In the genomic region with DNA sequence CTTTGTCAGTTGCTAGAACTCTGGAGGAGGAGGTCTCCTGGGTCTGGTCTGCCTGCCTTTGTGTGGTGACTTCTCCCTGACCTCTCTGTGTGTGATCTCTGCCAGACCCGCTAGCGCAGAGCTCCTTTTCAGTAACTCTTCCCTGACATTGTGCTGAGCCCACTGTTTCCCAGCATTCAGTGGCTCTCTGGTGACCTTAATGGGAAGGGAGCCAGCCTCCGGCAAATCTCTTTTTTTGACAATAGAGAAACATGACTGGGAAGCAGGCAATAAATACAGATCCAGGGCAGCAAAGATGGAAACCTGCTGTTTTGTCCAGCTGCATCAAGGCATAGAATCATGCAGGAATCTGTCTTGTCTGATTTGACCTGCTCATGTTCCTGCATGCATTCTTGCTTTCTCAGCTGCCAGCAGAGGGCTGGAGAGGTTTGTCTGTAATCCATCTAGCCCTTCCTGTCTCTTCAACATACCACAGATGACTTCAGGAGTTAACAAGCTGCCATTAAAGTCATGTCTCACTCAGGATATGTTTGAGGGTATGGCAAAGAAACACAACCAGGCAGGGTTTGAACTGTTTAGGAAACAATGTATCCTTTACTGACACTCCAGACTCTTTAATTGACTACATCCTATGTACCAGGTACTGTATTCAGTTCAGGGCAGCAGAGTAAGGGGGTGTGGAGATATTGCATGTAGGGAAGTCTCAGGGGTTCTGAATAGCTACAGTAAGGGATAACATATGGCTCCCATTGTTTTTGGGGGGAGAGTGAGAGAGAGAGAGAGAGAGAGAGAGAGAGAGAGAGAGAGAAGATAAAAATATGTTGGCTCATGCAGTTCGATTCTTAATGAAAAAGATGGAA, we compare ENCODE assay signal across 9 mouse cellular contexts.
DNase-seq lines count a peak whose midpoint lies in the region; ATAC-seq and TF ChIP-seq lines count a peak whose summit lies in the region.
"Had no signal": no experiment of that assay in that cellular context is flagged by ENCODE, and none has a peak within 500 bp of the region (broad histone marks: within the 10 kb centered on the region; RNA-seq: fewer than 3 reads in every experiment).

No protein-coding gene starts in this region.

- H3K9me3 ChIP-seq in forebrain, postnatal 0 days (ENCODE audit: low read length): no peaks in the 10 kb centered on the region
- H3K9me3 ChIP-seq in hindbrain, embryonic 15.5 days: no peaks in the 10 kb centered on the region
- H3K9me3 ChIP-seq in lung, embryonic 15.5 days: no peaks in the 10 kb centered on the region
- no peaks in the 10 kb centered on the region for H3K9me3 ChIP-seq in stomach, embryonic 14.5 days (ENCODE audit: control insufficient read depth, low read depth, low read length)

- H3K4me2 ChIP-seq in forebrain, postnatal 0 days (ENCODE audit: low read depth): no peak overlapping the region
- H3K4me2 ChIP-seq in hindbrain, embryonic 15.5 days: no peak overlapping the region
- H3K4me2 ChIP-seq in lung, embryonic 15.5 days: no peak overlapping the region
- no peak overlapping the region; the same call in 1 of the 2 replicates for H3K4me2 ChIP-seq in stomach, embryonic 14.5 days (replicated peaks; ENCODE audit: low read depth, low read length)

- H3K4me1 ChIP-seq in forebrain, postnatal 0 days (ENCODE audit: insufficient read depth): no peaks in the 10 kb centered on the region
- peaks cover 27% of the 10 kb centered on the region for H3K4me1 ChIP-seq in hindbrain, embryonic 15.5 days (replicated peaks)
- peaks cover 35% of the 10 kb centered on the region for H3K4me1 ChIP-seq in lung, embryonic 15.5 days
- H3K4me1 ChIP-seq in stomach, embryonic 14.5 days (ENCODE audit: control insufficient read depth, insufficient read depth, low read length): peaks cover 25% of the 10 kb centered on the region; the same call in 1 of the 2 replicates

- H3K27me3 ChIP-seq in forebrain, postnatal 0 days (ENCODE audit: insufficient read depth, low read length): no peaks in the 10 kb centered on the region
- H3K27me3 ChIP-seq in hindbrain, embryonic 15.5 days: no peaks in the 10 kb centered on the region
- H3K27me3 ChIP-seq in lung, embryonic 15.5 days: no peaks in the 10 kb centered on the region
- H3K27me3 ChIP-seq in stomach, embryonic 14.5 days (ENCODE audit: control insufficient read depth, insufficient read depth, low read length): no peaks in the 10 kb centered on the region

- peak; percentile 59 for TF ChIP-seq CTCF in forebrain, postnatal 0 days (IDR thresholded peaks at IDR 0.05; ENCODE audit: low read depth)

- 16% methylated on average over 4 of the region's 4 CpGs for WGBS in forebrain, postnatal 0 days
- WGBS in hindbrain, embryonic 15.5 days: 5% methylated on average over 4 of the region's 4 CpGs
- WGBS in lung, embryonic 15.5 days: 12% methylated on average over 4 of the region's 4 CpGs
- WGBS in stomach, embryonic 14.5 days: 12% methylated on average over 4 of the region's 4 CpGs

- H3K9ac ChIP-seq in forebrain, postnatal 0 days: no peak overlapping the region
- H3K9ac ChIP-seq in hindbrain, embryonic 15.5 days: no peak overlapping the region
- H3K9ac ChIP-seq in lung, embryonic 15.5 days: no peak overlapping the region
- H3K9ac ChIP-seq in stomach, embryonic 14.5 days (replicated peaks; ENCODE audit: low read depth, low read length): no peak overlapping the region

- peak; percentile 40 for DNase-seq in thymus, postnatal 14 days
- no peak for DNase-seq in thymus, postnatal 36 days
- no peak for DNase-seq in forebrain, postnatal 0 days
- DNase-seq in layer of hippocampus, adult 18-20 months (ENCODE audit: low spot score in 2 of 2): no peak

- no peak overlapping the region for H3K27ac ChIP-seq in forebrain, postnatal 0 days (ENCODE audit: low read depth, low read length)
- peak overlapping the region; percentile 47 for H3K27ac ChIP-seq in hindbrain, embryonic 15.5 days (replicated peaks)
- H3K27ac ChIP-seq in lung, embryonic 15.5 days: peak overlapping the region; percentile 87
- peak overlapping the region; percentile 83 for H3K27ac ChIP-seq in stomach, embryonic 14.5 days (ENCODE audit: low read length)
- H3K27ac ChIP-seq: macrophage had no signal

- H3K36me3 ChIP-seq in forebrain, postnatal 0 days (ENCODE audit: insufficient read depth): no peaks in the 10 kb centered on the region
- H3K36me3 ChIP-seq in hindbrain, embryonic 15.5 days: no peaks in the 10 kb centered on the region
- no peaks in the 10 kb centered on the region for H3K36me3 ChIP-seq in lung, embryonic 15.5 days
- H3K36me3 ChIP-seq in stomach, embryonic 14.5 days (ENCODE audit: control insufficient read depth, insufficient read depth, low read length): no peaks in the 10 kb centered on the region

- H3K4me3 ChIP-seq in forebrain, postnatal 0 days (ENCODE audit: low read depth, low read length): no peak overlapping the region
- H3K4me3 ChIP-seq in hindbrain, embryonic 15.5 days: no peak overlapping the region
- no peak overlapping the region for H3K4me3 ChIP-seq in lung, embryonic 15.5 days
- H3K4me3 ChIP-seq in stomach, embryonic 14.5 days (ENCODE audit: low read depth, low read length): no peak overlapping the region

- ATAC-seq in forebrain, postnatal 0 days: peak; percentile 54
- ATAC-seq in hindbrain, embryonic 15.5 days (ENCODE audit: low FRiP score, low read depth): peak; percentile 39
- peak; percentile 90 for ATAC-seq in lung, embryonic 15.5 days (ENCODE audit: borderline replicate concordance, extremely low read depth, low FRiP score, low TSS enrichment)
- peak; percentile 81; the same call in 1 of the 2 replicates for ATAC-seq in stomach, embryonic 14.5 days (ENCODE audit: insufficient number of reproducible peaks, insufficient read depth, low FRiP score, low read depth)
- ATAC-seq in activated CD4-positive, CD25-positive, alpha-beta regulatory T cell, adult 4 months: no peak
